Mouse (Mus musculus): ENCODE measurements around the gene Il21r.

Il21r gene

GRCm38 (mm10) chr7:125649013-125649412, 45.8 kb downstream of the Il21r start:
- DNase-seq = no peak

- no peak for DNase-seq
Measured at GRCm38 (mm10) chr7:125657511-125657910, 54.3 kb downstream of the Il21r start.

GRCm38 (mm10) chr7:125663654-125664053, 60.4 kb downstream of the Il21r start:
- DNase-seq = no peak

GRCm38 (mm10) chr7:125670865-125671264, 67.6 kb downstream of the Il21r start:
- DNase-seq = no peak

- DNase-seq = no peak
Measured at GRCm38 (mm10) chr7:125671396-125671795, 68.2 kb downstream of the Il21r start.

GRCm38 (mm10) chr7:125674916-125675315, 71.7 kb downstream of the Il21r start:
- DNase-seq = no peak

GRCm38 (mm10) chr7:125678756-125679155, 75.5 kb downstream of the Il21r start:
- no peak for DNase-seq

GRCm38 (mm10) chr7:125679936-125680335, 76.7 kb downstream of the Il21r start:
- DNase-seq = no peak

Measured in cerebellum, adult 11-12 months (tissue).